Mouse (Mus musculus): ENCODE measurements around the gene Setmar. TPM values are rescaled to one million over a fixed set of nuclear protein-coding genes. Genes with fewer than 3 reads are reported as not detected.

The Setmar gene
- polyA plus RNA-seq, 1 experiment = 1.7 TPM

DNA sequence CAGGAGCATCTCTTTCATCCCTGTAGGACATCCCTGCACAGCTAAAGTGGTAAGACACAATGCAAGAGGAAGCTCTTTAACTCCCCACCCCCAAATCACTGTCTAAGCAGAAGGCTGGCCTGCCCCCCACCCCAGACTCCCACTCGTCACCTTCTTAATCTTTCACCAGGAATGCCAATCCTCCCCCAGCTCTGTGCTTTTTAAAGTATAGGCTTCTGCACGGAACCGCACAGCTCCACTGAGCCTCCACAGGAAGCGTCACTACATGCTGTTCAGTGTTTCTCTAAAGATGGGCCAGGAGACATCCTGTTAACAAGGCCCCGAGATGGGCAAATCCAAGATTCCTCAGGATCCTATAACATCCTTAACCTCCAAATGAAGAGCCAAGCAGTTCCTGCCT lies 8.2 kb downstream of the Setmar start:
- H3K36me3 ChIP-seq (ENCODE audit: control insufficient read depth, insufficient read depth) = no peaks in the 10 kb centered on the region
- H3K27me3 ChIP-seq (ENCODE audit: control insufficient read depth, insufficient read depth, insufficient read length) = no peaks in the 10 kb centered on the region
- TF ChIP-seq E2F4 (IDR thresholded peaks at IDR 0.05; ENCODE audit: insufficient read depth) = no peak
- TF ChIP-seq MYOD1 (IDR thresholded peaks at IDR 0.05; ENCODE audit: control insufficient read depth in 1 of 3, insufficient read length in 2 of 3, low read depth in 2 of 3) = no peak
- no peak for TF ChIP-seq TCF12 (IDR thresholded peaks at IDR 0.05; ENCODE audit: insufficient read depth, poor library complexity, severe bottlenecking)
- TF ChIP-seq MYOG (IDR thresholded peaks at IDR 0.05; ENCODE audit: control insufficient read depth in 1 of 3, insufficient read depth in 1 of 3, insufficient read length in 2 of 3, low read depth in 2 of 3) = no peak
- TF ChIP-seq POLR2A (IDR thresholded peaks at IDR 0.05; ENCODE audit: insufficient read length, low read depth) = no peak
- TF ChIP-seq TCF3 (IDR thresholded peaks at IDR 0.05; ENCODE audit: insufficient read length, low read depth) = no peak
- no peak for TF ChIP-seq MAX (IDR thresholded peaks at IDR 0.05; ENCODE audit: low read depth)
- TF ChIP-seq POLR2AphosphoS2 (IDR thresholded peaks at IDR 0.05; ENCODE audit: insufficient read length, low read depth) = no peak
- no peak for TF ChIP-seq REST (IDR thresholded peaks at IDR 0.05; ENCODE audit: insufficient read depth, insufficient read length)
- TF ChIP-seq USF1 (IDR thresholded peaks at IDR 0.05; ENCODE audit: low read depth) = no peak
- TF ChIP-seq SRF (IDR thresholded peaks at IDR 0.05; ENCODE audit: control insufficient read depth, insufficient read length, low read depth) = no peak
- TF ChIP-seq CEBPB (IDR thresholded peaks at IDR 0.05; ENCODE audit: insufficient read depth, poor library complexity, severe bottlenecking) = no peak
- no peak overlapping the region for H3ac ChIP-seq (ENCODE audit: control insufficient read depth, insufficient read length)
- H3K4me2 ChIP-seq (ENCODE audit: low read depth) = no peak overlapping the region
- H3K4me3 ChIP-seq = no peak overlapping the region
- no peaks in the 10 kb centered on the region for H3K79me2 ChIP-seq (ENCODE audit: control insufficient read depth, insufficient read depth)

- no peaks in the 10 kb centered on the region for H3K79me2 ChIP-seq (ENCODE audit: control insufficient read depth, insufficient read depth)
- TF ChIP-seq MYOD1 (IDR thresholded peaks at IDR 0.05; ENCODE audit: control insufficient read depth in 1 of 3, insufficient read length in 2 of 3, low read depth in 2 of 3) (no peak), MYOG (IDR thresholded peaks at IDR 0.05; ENCODE audit: control insufficient read depth in 1 of 3, insufficient read depth in 1 of 3, insufficient read length in 2 of 3, low read depth in 2 of 3) (no peak), REST (IDR thresholded peaks at IDR 0.05; ENCODE audit: insufficient read depth, insufficient read length) (no peak), TCF12 (IDR thresholded peaks at IDR 0.05; ENCODE audit: insufficient read depth, poor library complexity, severe bottlenecking) (no peak), MAX (IDR thresholded peaks at IDR 0.05; ENCODE audit: low read depth) (no peak), E2F4 (IDR thresholded peaks at IDR 0.05; ENCODE audit: insufficient read depth) (no peak), POLR2A (IDR thresholded peaks at IDR 0.05; ENCODE audit: insufficient read length, low read depth) (no peak), POLR2AphosphoS2 (IDR thresholded peaks at IDR 0.05; ENCODE audit: insufficient read length, low read depth) (no peak), USF1 (IDR thresholded peaks at IDR 0.05; ENCODE audit: low read depth) (no peak), CEBPB (IDR thresholded peaks at IDR 0.05; ENCODE audit: insufficient read depth, poor library complexity, severe bottlenecking) (no peak), TCF3 (IDR thresholded peaks at IDR 0.05; ENCODE audit: insufficient read length, low read depth) (no peak), SRF (IDR thresholded peaks at IDR 0.05; ENCODE audit: control insufficient read depth, insufficient read length, low read depth) (no peak)
These were observed 9.1 kb downstream of the Setmar start for GRCm38 (mm10) chr6:108073931-108074330.

GRCm38 (mm10) chr6:108074624-108075023 lies 9.8 kb downstream of the Setmar start:
- Histone ChIP-seq H3K79me2 (ENCODE audit: control insufficient read depth, insufficient read depth) (no peaks in the 10 kb centered on the region), H3K4me3 (no peak overlapping the region), H3ac (ENCODE audit: control insufficient read depth, insufficient read length) (no peak overlapping the region), H3K27me3 (ENCODE audit: control insufficient read depth, insufficient read depth, insufficient read length) (no peaks in the 10 kb centered on the region), H3K4me2 (ENCODE audit: low read depth) (no peak overlapping the region), H3K36me3 (ENCODE audit: control insufficient read depth, insufficient read depth) (no peaks in the 10 kb centered on the region)
- TF ChIP-seq REST (IDR thresholded peaks at IDR 0.05; ENCODE audit: insufficient read depth, insufficient read length) = no peak

More at GRCm38 (mm10) chr6:108073931-108074330, 9.1 kb downstream of the Setmar start:
- no peak overlapping the region for H3K4me2 ChIP-seq (ENCODE audit: low read depth)
- no peaks in the 10 kb centered on the region for H3K27me3 ChIP-seq (ENCODE audit: control insufficient read depth, insufficient read depth, insufficient read length)
- no peak overlapping the region for H3K4me3 ChIP-seq
- H3ac ChIP-seq (ENCODE audit: control insufficient read depth, insufficient read length) = no peak overlapping the region
- H3K36me3 ChIP-seq (ENCODE audit: control insufficient read depth, insufficient read depth) = no peaks in the 10 kb centered on the region

DNA sequence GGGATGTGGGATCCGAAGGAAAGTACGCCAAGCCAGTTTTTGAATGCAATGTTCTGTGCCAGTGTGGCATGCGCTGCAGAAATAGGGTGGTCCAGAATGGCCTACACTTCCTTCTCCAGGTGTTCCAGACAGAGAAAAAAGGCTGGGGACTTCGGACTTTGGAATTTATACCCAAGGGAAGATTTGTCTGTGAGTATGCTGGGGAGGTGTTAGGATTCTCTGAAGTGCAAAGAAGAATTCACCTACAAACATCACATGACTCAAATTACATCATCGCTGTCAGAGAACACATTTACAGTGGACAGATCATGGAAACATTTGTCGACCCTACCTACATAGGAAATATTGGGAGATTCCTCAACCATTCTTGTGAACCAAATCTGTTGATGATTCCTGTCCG lies 11.0 kb downstream of the Setmar start:
- Histone ChIP-seq H3K4me2 (ENCODE audit: low read depth) (no peak overlapping the region), H3K79me2 (ENCODE audit: control insufficient read depth, insufficient read depth) (no peaks in the 10 kb centered on the region), H3K4me3 (no peak overlapping the region), H3ac (ENCODE audit: control insufficient read depth, insufficient read length) (no peak overlapping the region), H3K36me3 (ENCODE audit: control insufficient read depth, insufficient read depth) (no peaks in the 10 kb centered on the region), H3K27me3 (ENCODE audit: control insufficient read depth, insufficient read depth, insufficient read length) (no peaks in the 10 kb centered on the region)
- TF ChIP-seq MAX (IDR thresholded peaks at IDR 0.05; ENCODE audit: low read depth) (no peak), CEBPB (IDR thresholded peaks at IDR 0.05; ENCODE audit: insufficient read depth, poor library complexity, severe bottlenecking) (no peak), MYOD1 (IDR thresholded peaks at IDR 0.05; ENCODE audit: control insufficient read depth in 1 of 3, insufficient read length in 2 of 3, low read depth in 2 of 3) (no peak), USF1 (IDR thresholded peaks at IDR 0.05; ENCODE audit: low read depth) (no peak), SRF (IDR thresholded peaks at IDR 0.05; ENCODE audit: control insufficient read depth, insufficient read length, low read depth) (no peak), POLR2AphosphoS2 (IDR thresholded peaks at IDR 0.05; ENCODE audit: insufficient read length, low read depth) (no peak), POLR2A (IDR thresholded peaks at IDR 0.05; ENCODE audit: insufficient read length, low read depth) (no peak), TCF3 (IDR thresholded peaks at IDR 0.05; ENCODE audit: insufficient read length, low read depth) (no peak), E2F4 (IDR thresholded peaks at IDR 0.05; ENCODE audit: insufficient read depth) (no peak), REST (IDR thresholded peaks at IDR 0.05; ENCODE audit: insufficient read depth, insufficient read length) (no peak), TCF12 (IDR thresholded peaks at IDR 0.05; ENCODE audit: insufficient read depth, poor library complexity, severe bottlenecking) (no peak), MYOG (IDR thresholded peaks at IDR 0.05; ENCODE audit: control insufficient read depth in 1 of 3, insufficient read depth in 1 of 3, insufficient read length in 2 of 3, low read depth in 2 of 3) (no peak)

GRCm38 (mm10) chr6:108091296-108091695 lies 26.5 kb downstream of the Setmar start:
- Histone ChIP-seq H3K79me2 (ENCODE audit: control insufficient read depth, insufficient read depth) (no peaks in the 10 kb centered on the region), H3K4me2 (ENCODE audit: low read depth) (no peak overlapping the region), H3ac (ENCODE audit: control insufficient read depth, insufficient read length) (no peak overlapping the region), H3K27me3 (ENCODE audit: control insufficient read depth, insufficient read depth, insufficient read length) (no peaks in the 10 kb centered on the region), H3K36me3 (ENCODE audit: control insufficient read depth, insufficient read depth) (no peaks in the 10 kb centered on the region), H3K4me3 (no peak overlapping the region)
- TF ChIP-seq E2F4 (IDR thresholded peaks at IDR 0.05; ENCODE audit: insufficient read depth) = no peak
- no peak for TF ChIP-seq MAX (IDR thresholded peaks at IDR 0.05; ENCODE audit: low read depth)
- TF ChIP-seq POLR2AphosphoS2 (IDR thresholded peaks at IDR 0.05; ENCODE audit: insufficient read length, low read depth) = no peak
- no peak for TF ChIP-seq MYOD1 (IDR thresholded peaks at IDR 0.05; ENCODE audit: control insufficient read depth in 1 of 3, insufficient read length in 2 of 3, low read depth in 2 of 3)
- TF ChIP-seq TCF3 (IDR thresholded peaks at IDR 0.05; ENCODE audit: insufficient read length, low read depth) = no peak
- TF ChIP-seq CEBPB (IDR thresholded peaks at IDR 0.05; ENCODE audit: insufficient read depth, poor library complexity, severe bottlenecking) = no peak
- no peak for TF ChIP-seq MYOG (IDR thresholded peaks at IDR 0.05; ENCODE audit: control insufficient read depth in 1 of 3, insufficient read depth in 1 of 3, insufficient read length in 2 of 3, low read depth in 2 of 3)
- no peak for TF ChIP-seq REST (IDR thresholded peaks at IDR 0.05; ENCODE audit: insufficient read depth, insufficient read length)
- no peak for TF ChIP-seq TCF12 (IDR thresholded peaks at IDR 0.05; ENCODE audit: insufficient read depth, poor library complexity, severe bottlenecking)
- TF ChIP-seq USF1 (IDR thresholded peaks at IDR 0.05; ENCODE audit: low read depth) = no peak
- TF ChIP-seq SRF (IDR thresholded peaks at IDR 0.05; ENCODE audit: control insufficient read depth, insufficient read length, low read depth) = no peak
- no peak for TF ChIP-seq POLR2A (IDR thresholded peaks at IDR 0.05; ENCODE audit: insufficient read length, low read depth)
